Mouse (Mus musculus) left cerebral cortex, adult 6 months (tissue): Measurements from ENCODE around the gene Twist2. TPM values are rescaled to one million over a fixed set of nuclear protein-coding genes. Genes with fewer than 3 reads are reported as not detected.

Experiments
- long read RNA-seq, 2 experiments: library from polyadenylated mRNA; unstranded; transcript quantifications; one replicate each; pipeline ENCODE4 v2.0.0; 2019 to 2020
- polyA plus RNA-seq: library from polyadenylated mRNA; unstranded; fragments of <200 nt; fragmentation: Nextera tagmentation; gene quantifications from 2 replicates; pipeline ENCODE4 v1.2.3, GENCODE M21; 2021

Twist2 gene
- polyA plus RNA-seq, result 2.3 and 2.5 TPM in 2 replicates
- long read RNA-seq, experiment 1, partial matches to known transcripts, result 0 of 1 reads
- long read RNA-seq, experiment 1, other reads (novel, unspliced or antisense), result 0 of 1 reads
- long read RNA-seq, experiment 2, partial matches to known transcripts, result 0 of 1 reads
- long read RNA-seq, experiment 2, other reads (novel, unspliced or antisense), result 1 of 1 reads

DNA sequence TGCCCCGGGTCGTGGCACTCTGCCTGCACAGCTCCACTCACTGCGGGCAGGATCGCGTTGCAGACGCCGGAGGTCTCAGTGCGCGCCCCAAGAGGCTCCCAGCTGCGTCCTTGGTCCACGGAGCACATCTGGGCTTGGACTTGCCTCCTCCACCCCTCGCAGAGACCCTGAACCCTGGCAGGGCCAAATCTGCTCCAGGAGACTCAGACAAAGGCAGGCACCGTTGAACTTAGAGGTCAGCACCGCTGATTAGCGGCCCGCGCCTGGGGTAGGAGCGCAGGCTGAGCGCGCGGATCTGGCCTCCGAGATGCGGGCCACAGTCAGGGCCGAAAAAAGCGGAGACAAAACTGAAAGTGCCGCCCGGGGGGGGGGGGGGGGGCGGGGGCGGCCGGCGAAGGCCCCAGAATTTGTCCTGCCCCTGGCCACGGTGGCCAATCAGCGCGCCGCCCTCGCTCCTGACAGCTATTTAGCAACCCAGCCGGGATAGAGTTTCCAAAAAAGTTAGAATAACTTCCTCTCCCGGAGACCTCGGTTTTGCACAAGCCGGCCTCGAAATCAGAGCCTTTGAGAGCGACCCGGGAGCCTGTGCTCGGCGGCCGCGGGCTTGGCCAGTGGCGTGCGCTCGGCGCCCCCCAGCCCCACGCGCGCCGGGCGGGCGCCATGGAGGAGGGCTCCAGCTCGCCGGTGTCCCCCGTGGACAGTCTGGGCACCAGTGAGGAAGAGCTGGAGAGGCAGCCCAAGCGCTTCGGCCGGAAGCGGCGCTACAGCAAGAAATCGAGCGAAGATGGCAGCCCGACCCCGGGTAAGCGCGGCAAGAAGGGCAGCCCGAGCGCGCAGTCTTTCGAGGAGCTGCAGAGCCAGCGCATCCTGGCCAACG lies at the start of gene Twist2:
TSS of gene Twist2 (plus strand) at position 495 of the 877 bp plus-strand sequence.

